Mouse (Mus musculus): ENCODE measurements around the gene Gatm. TPM values are rescaled to one million over a fixed set of nuclear protein-coding genes. Genes with fewer than 3 reads are reported as not detected.
A peak's percentile ranks its signal among the peaks of the same experiment; 100 is the strongest.

Gatm gene
- polyA plus RNA-seq, 1 experiment from 2014 or later, result 11.0 TPM

GRCm38 (mm10) chr2:122576295-122576694 is 34.8 kb downstream of the Gatm start:
- no peak overlapping the region for H3K9ac ChIP-seq

DNA sequence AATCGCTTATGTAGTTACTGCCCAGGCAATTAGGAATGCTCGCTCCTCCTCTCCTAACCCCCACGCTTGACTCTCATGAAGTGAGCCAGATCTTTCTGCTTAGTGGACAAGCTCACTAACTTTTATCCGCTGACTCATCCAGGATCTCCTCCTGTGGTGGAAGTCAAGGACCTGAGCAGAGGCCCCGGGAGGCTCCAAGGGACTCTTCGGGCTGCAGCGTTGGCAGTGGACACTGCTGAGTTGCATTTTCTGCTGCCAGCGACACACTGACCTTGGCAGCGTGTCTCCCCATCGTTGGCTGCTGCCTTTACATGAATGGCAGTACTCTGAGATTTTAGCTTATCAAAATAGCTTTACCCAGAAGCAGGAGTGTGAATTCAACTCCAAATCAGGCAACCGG is 35.6 kb downstream of the Gatm start:
- Histone ChIP-seq H3K4me2 (peak overlapping the region; percentile 26; the same call in 1 of the 2 replicates), H3K9me3 (replicated peaks) (no peaks in the 10 kb centered on the region), H3K9ac (no peak overlapping the region), H3K27me3 (no peaks in the 10 kb centered on the region), H3K4me3 (no peak overlapping the region), H3K27ac (no peak overlapping the region), H3K36me3 (no peaks in the 10 kb centered on the region), H3K4me1 (replicated peaks) (peaks cover 12% of the 10 kb centered on the region)
- ATAC-seq (replicated peaks; ENCODE audit: insufficient number of reproducible peaks, insufficient read depth, low FRiP score, low read depth), result no peak; the same call in 1 of the 2 replicates
- 23% methylated on average over 11 of the region's 11 CpGs for WGBS

More at GRCm38 (mm10) chr2:122576295-122576694, 34.8 kb downstream of the Gatm start:
- no peaks in the 10 kb centered on the region for H3K36me3 ChIP-seq
- WGBS, result 20% methylated on average over 5 of the region's 5 CpGs
- peak overlapping the region; percentile 10; the same call in 1 of the 2 replicates for H3K4me2 ChIP-seq
- no peaks in the 10 kb centered on the region for H3K27me3 ChIP-seq
- no peaks in the 10 kb centered on the region for H3K9me3 ChIP-seq (replicated peaks)
- H3K27ac ChIP-seq, result peak overlapping the region; percentile 3; the same call in 1 of the 2 replicates
- peaks cover 17% of the 10 kb centered on the region for H3K4me1 ChIP-seq (replicated peaks)
- peak; percentile 66; the same call in 1 of the 2 replicates for ATAC-seq (replicated peaks; ENCODE audit: insufficient number of reproducible peaks, insufficient read depth, low FRiP score, low read depth)
- H3K4me3 ChIP-seq, result no peak overlapping the region

- WGBS, result 68% methylated on average over 1 of the region's 1 CpGs
- H3K27ac ChIP-seq, result no peak overlapping the region
- no peak overlapping the region for H3K9ac ChIP-seq
- ATAC-seq (replicated peaks; ENCODE audit: insufficient number of reproducible peaks, insufficient read depth, low FRiP score, low read depth), result no peak
- peaks cover 10% of the 10 kb centered on the region for H3K4me1 ChIP-seq (replicated peaks)
- H3K4me3 ChIP-seq, result no peak overlapping the region
- H3K27me3 ChIP-seq, result no peaks in the 10 kb centered on the region
- H3K36me3 ChIP-seq, result no peaks in the 10 kb centered on the region
- H3K9me3 ChIP-seq (replicated peaks), result no peaks in the 10 kb centered on the region
- no peak overlapping the region for H3K4me2 ChIP-seq
Observed at GRCm38 (mm10) chr2:122572438-122572837, 38.7 kb downstream of the Gatm start.

DNA sequence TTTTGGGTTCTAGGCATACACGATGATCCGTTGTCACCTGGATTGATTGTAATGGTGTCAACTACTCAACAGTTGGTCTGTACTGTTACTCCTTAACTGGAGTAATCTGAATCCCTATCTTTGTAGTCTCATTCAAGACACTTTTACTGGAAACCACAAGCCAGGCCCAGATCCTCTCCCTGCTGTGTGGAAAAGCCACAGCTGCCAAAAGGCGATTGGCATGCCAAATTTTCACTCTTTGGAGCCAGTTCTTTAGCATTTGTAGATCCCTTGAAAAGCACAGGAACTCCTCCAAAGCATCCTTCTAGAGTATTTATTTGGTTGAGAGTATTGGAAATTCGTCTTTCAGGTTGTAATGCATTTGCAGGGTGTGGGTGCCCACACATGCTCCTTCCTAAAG is 39.8 kb downstream of the Gatm start:
- WGBS, result 72% methylated on average over 4 of the region's 4 CpGs
- Histone ChIP-seq H3K4me1 (replicated peaks) (peaks cover 6% of the 10 kb centered on the region), H3K36me3 (no peaks in the 10 kb centered on the region), H3K27me3 (no peaks in the 10 kb centered on the region), H3K9ac (no peak overlapping the region), H3K27ac (no peak overlapping the region), H3K4me3 (no peak overlapping the region), H3K9me3 (replicated peaks) (no peaks in the 10 kb centered on the region), H3K4me2 (no peak overlapping the region)
- ATAC-seq (replicated peaks; ENCODE audit: insufficient number of reproducible peaks, insufficient read depth, low FRiP score, low read depth), result no peak

DNA sequence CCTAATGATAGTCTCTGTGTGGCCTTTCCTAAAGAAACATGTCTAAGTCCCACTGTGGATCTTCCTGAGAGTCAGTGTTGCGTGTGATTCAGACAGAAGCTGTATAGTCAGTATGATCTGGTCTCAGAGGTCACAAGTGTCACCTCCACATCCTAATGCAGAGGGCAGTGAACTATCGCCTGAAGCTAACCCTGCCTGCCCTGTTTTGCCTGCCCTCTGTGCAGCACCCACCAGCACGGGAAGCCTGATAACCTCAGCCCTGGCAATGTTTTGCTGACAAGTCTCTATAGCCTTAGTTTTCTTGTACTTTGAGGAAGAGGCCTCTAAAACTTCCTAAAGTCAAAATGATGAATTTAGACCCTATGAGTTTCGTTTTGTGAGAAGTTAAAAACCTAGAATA is 40.7 kb downstream of the Gatm start:
- 54% methylated on average over 4 of the region's 4 CpGs for WGBS
- H3K27ac ChIP-seq, result no peak overlapping the region
- H3K4me3 ChIP-seq, result no peak overlapping the region
- 0 out of 2 replicates have a peak, but pooled peaks cover under 1% of the 10 kb centered on the region for H3K4me1 ChIP-seq (replicated peaks)
- no peaks in the 10 kb centered on the region for H3K9me3 ChIP-seq (replicated peaks)
- ATAC-seq (replicated peaks; ENCODE audit: insufficient number of reproducible peaks, insufficient read depth, low FRiP score, low read depth), result no peak
- no peaks in the 10 kb centered on the region for H3K36me3 ChIP-seq
- H3K9ac ChIP-seq, result no peak overlapping the region
- H3K27me3 ChIP-seq, result no peaks in the 10 kb centered on the region
- H3K4me2 ChIP-seq, result no peak overlapping the region

DNA sequence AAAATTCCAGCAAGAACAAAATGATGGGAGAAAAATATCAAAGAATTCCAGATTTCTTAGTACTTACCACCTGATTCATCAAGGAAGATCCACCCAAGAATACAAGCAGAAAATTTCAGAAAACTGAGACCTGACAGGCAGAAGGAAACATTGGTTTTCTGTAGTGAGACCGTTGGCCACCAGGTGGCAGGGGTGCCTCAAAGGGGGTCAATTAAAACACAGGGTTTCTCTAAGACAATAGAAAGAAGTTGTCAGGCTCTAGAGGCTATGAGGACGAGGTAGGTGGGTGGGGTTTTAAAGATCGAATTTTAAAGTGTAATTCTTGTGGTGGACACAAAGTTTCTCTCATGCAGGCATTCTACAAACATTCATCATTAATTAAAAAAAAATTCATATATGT is 41.7 kb downstream of the Gatm start:
- Histone ChIP-seq H3K9me3 (replicated peaks) (no peaks in the 10 kb centered on the region), H3K9ac (no peak overlapping the region), H3K27ac (no peak overlapping the region), H3K4me2 (no peak overlapping the region), H3K4me1 (replicated peaks) (no peaks in the 10 kb centered on the region), H3K36me3 (no peaks in the 10 kb centered on the region), H3K27me3 (no peaks in the 10 kb centered on the region), H3K4me3 (no peak overlapping the region)
- no peak for ATAC-seq (replicated peaks; ENCODE audit: insufficient number of reproducible peaks, insufficient read depth, low FRiP score, low read depth)
- 5% methylated on average over 3 of the region's 3 CpGs for WGBS

- Histone ChIP-seq H3K36me3 (no peaks in the 10 kb centered on the region), H3K27me3 (no peaks in the 10 kb centered on the region), H3K9ac (no peak overlapping the region), H3K4me2 (no peak overlapping the region), H3K4me3 (no peak overlapping the region), H3K27ac (no peak overlapping the region), H3K9me3 (replicated peaks) (no peaks in the 10 kb centered on the region), H3K4me1 (replicated peaks) (no peaks in the 10 kb centered on the region)
- WGBS, result 88% methylated on average over 1 of the region's 1 CpGs
- ATAC-seq (replicated peaks; ENCODE audit: insufficient number of reproducible peaks, insufficient read depth, low FRiP score, low read depth), result no peak
Observed at GRCm38 (mm10) chr2:122562251-122562650, 48.9 kb downstream of the Gatm start.

- 84% methylated on average over 5 of the region's 5 CpGs for WGBS
- Histone ChIP-seq H3K4me1 (replicated peaks) (no peaks in the 10 kb centered on the region), H3K27ac (no peak overlapping the region), H3K9ac (no peak overlapping the region), H3K27me3 (no peaks in the 10 kb centered on the region), H3K4me2 (no peak overlapping the region), H3K36me3 (no peaks in the 10 kb centered on the region), H3K9me3 (replicated peaks) (no peaks in the 10 kb centered on the region), H3K4me3 (no peak overlapping the region)
- no peak for ATAC-seq (replicated peaks; ENCODE audit: insufficient number of reproducible peaks, insufficient read depth, low FRiP score, low read depth)
Observed at GRCm38 (mm10) chr2:122561221-122561620, 49.9 kb downstream of the Gatm start.

GRCm38 (mm10) chr2:122558317-122558716 is 52.8 kb downstream of the Gatm start:
- H3K4me3 ChIP-seq, result no peak overlapping the region
- no peaks in the 10 kb centered on the region for H3K27me3 ChIP-seq
- H3K36me3 ChIP-seq, result no peaks in the 10 kb centered on the region
- no peak overlapping the region for H3K4me2 ChIP-seq
- H3K9me3 ChIP-seq (replicated peaks), result no peaks in the 10 kb centered on the region
- no peak overlapping the region for H3K9ac ChIP-seq
- 18% methylated on average over 2 of the region's 2 CpGs for WGBS
- H3K4me1 ChIP-seq (replicated peaks), result no peaks in the 10 kb centered on the region
- H3K27ac ChIP-seq, result no peak overlapping the region
- ATAC-seq (replicated peaks; ENCODE audit: insufficient number of reproducible peaks, insufficient read depth, low FRiP score, low read depth), result no peak

MicroRNAs encoded within 50 kb of the gene (microRNA counts, 519-probe panel; counts per million panel counts)
- microRNA mmu-miR-147, result not detected

Small RNA genes lying within 50 kb of the gene (microRNA-seq; reads per million reads assigned to microRNA genes)
- gene Mir147, result 13.2 reads per million, percentile 28 among the genes with 10 or more reads in this experiment

Other genes with a start within 250 kb of the Gatm start
- gene Shf, start 242.1 kb downstream of the Gatm start, polyA plus RNA-seq (2015; fragmentation: Nextera tagmentation; extraction: Ambion mirVana), result 2.0 and 2.7 TPM in 2 replicates
- 1.4 and 1.6 TPM in 2 replicates for gene Slc28a2, start 184.8 kb downstream of the Gatm start, polyA plus RNA-seq (2015; fragmentation: Nextera tagmentation; extraction: Ambion mirVana)
- not detected in 2 replicates for gene Gm14085, start 126.4 kb downstream of the Gatm start, polyA plus RNA-seq (2015; fragmentation: Nextera tagmentation; extraction: Ambion mirVana)
- 0.52 and 1.9 TPM in 2 replicates for gene AA467197, start 25.7 kb upstream of the Gatm start, polyA plus RNA-seq (2015; fragmentation: Nextera tagmentation; extraction: Ambion mirVana)
- gene Slc30a4, start 91.4 kb upstream of the Gatm start, polyA plus RNA-seq (2015; fragmentation: Nextera tagmentation; extraction: Ambion mirVana), result 5.1 and 5.3 TPM in 2 replicates
- gene Bloc1s6, start 127.2 kb upstream of the Gatm start, polyA plus RNA-seq (2015; fragmentation: Nextera tagmentation; extraction: Ambion mirVana), result 27.3 and 32.4 TPM in 2 replicates
- 6.5 and 9.7 TPM in 2 replicates for gene Sqor, start 153.9 kb upstream of the Gatm start, polyA plus RNA-seq (2015; fragmentation: Nextera tagmentation; extraction: Ambion mirVana)

All from heart, embryonic 15.5 days (tissue).